Mouse (Mus musculus): ENCODE measurements around the gene Rhbdd1.

- TF ChIP-seq POLR2A (IDR thresholded peaks at IDR 0.05; ENCODE audit: borderline replicate concordance, insufficient read depth, low read length): peak; percentile 87
- TF ChIP-seq CTCF (IDR thresholded peaks at IDR 0.05; ENCODE audit: borderline replicate concordance, insufficient read depth, low read depth, low read length): no peak
Observed at GRCm38 (mm10) chr1:82282992-82283611, 33.1 kb upstream of the Rhbdd1 start.
